ENCODE assay signal across 18 mouse cellular contexts in genomic region chr14:58914937-58915336, GRCm38 (mm10).
DNase-seq lines count a peak whose midpoint lies in the region; ATAC-seq and TF ChIP-seq lines count a peak whose summit lies in the region.
"Had no signal": no experiment of that assay in that cellular context is flagged by ENCODE, and none has a peak within 500 bp of the region (broad histone marks: within the 10 kb centered on the region; RNA-seq: fewer than 3 reads in every experiment).

No protein-coding gene starts in this region.

- WGBS in lung, embryonic 14.5 days, result 89% methylated on average over 3 of the region's 3 CpGs
- WGBS in lung, adult 2 months, result 90% methylated on average over 3 of the region's 3 CpGs

- no peaks in the 10 kb centered on the region for H3K4me1 ChIP-seq in lung, embryonic 14.5 days (ENCODE audit: insufficient read depth)
- H3K4me1 ChIP-seq in lung, adult 2 months (ENCODE audit: control insufficient read depth, insufficient read depth, low read length), result no peaks in the 10 kb centered on the region
- H3K4me1 ChIP-seq: embryonic facial prominence, embryonic 15.5 days; forebrain, embryonic 13.5 days; heart, embryonic 15.5 days; hindbrain, embryonic 10.5 days had no signal

- H3K4me2 ChIP-seq in lung, embryonic 14.5 days, result no peak overlapping the region
- H3K4me2 ChIP-seq: embryonic facial prominence, embryonic 15.5 days; forebrain, embryonic 13.5 days; heart, embryonic 15.5 days; limb, embryonic 13.5 days; midbrain, embryonic 11.5 days had no signal

- H3K9me3 ChIP-seq in lung, embryonic 14.5 days (ENCODE audit: low read depth, low read length), result no peaks in the 10 kb centered on the region
- H3K9me3 ChIP-seq: embryonic facial prominence, embryonic 15.5 days; forebrain, embryonic 13.5 days; heart, embryonic 15.5 days had no signal

- no peak overlapping the region for H3K27ac ChIP-seq in lung, embryonic 14.5 days (ENCODE audit: low read depth)
- H3K27ac ChIP-seq: embryonic facial prominence, embryonic 15.5 days; forebrain, embryonic 13.5 days; heart, embryonic 15.5 days; hindbrain, embryonic 10.5 days; limb, embryonic 13.5 days had no signal

- intact Hi-C loops in heart, postnatal 14 days (cut with DNase I), result no loop called here

- H3K9ac ChIP-seq in lung, embryonic 14.5 days, result no peak overlapping the region
- H3K9ac ChIP-seq: embryonic facial prominence, embryonic 15.5 days; forebrain, embryonic 13.5 days; heart, embryonic 15.5 days; limb, embryonic 13.5 days had no signal

- TF ChIP-seq POLR2A in lung, adult 2 months (IDR thresholded peaks at IDR 0.05; ENCODE audit: borderline replicate concordance, extremely low read depth, low read depth, low read length), result no peak

- ATAC-seq in lung, embryonic 14.5 days (ENCODE audit: insufficient read depth), result no peak
- ATAC-seq: forebrain, embryonic 13.5 days had no signal

- DNase-seq in heart, adult 11 months, result peak; percentile 61
- DNase-seq in heart, postnatal 14 days, result no peak
- no peak for DNase-seq in lung, embryonic 14.5 days
- DNase-seq in lung, adult 2 months, result no peak
- peak; percentile 21 for DNase-seq in ES-CJ7 (ENCODE audit: low read depth, low spot score)
- peak; percentile 54 for DNase-seq in thymus, postnatal 14 days
- no peak for DNase-seq in embryo, embryonic 11 days
- DNase-seq: adrenal gland, adult 8-10 months; cerebellum, adult 11 months; layer of hippocampus, adult 9-11 months; lung, postnatal 4 days; right cerebral cortex, postnatal 25 days had no signal

- TF ChIP-seq CTCF in lung, embryonic 14.5 days (IDR thresholded peaks at IDR 0.05; ENCODE audit: low read depth), result peak; percentile 36
- no peak for TF ChIP-seq CTCF in lung, adult 2 months (IDR thresholded peaks at IDR 0.05; ENCODE audit: insufficient read depth, low read length)

- no peaks in the 10 kb centered on the region for H3K27me3 ChIP-seq in lung, embryonic 14.5 days (ENCODE audit: insufficient read depth, low read length)
- H3K27me3 ChIP-seq: embryonic facial prominence, embryonic 15.5 days; forebrain, embryonic 13.5 days; heart, embryonic 15.5 days; limb, embryonic 13.5 days had no signal

- no peak overlapping the region for H3K4me3 ChIP-seq in lung, embryonic 14.5 days (ENCODE audit: low read depth, low read length)
- no peak overlapping the region for H3K4me3 ChIP-seq in lung, adult 2 months (replicated peaks; ENCODE audit: extremely low read depth, low read depth, low read length)
- H3K4me3 ChIP-seq: embryonic facial prominence, embryonic 15.5 days; forebrain, embryonic 13.5 days; heart, embryonic 15.5 days; hindbrain, embryonic 10.5 days; limb, embryonic 13.5 days had no signal

- no peaks in the 10 kb centered on the region for H3K36me3 ChIP-seq in lung, embryonic 14.5 days (ENCODE audit: insufficient read depth)
- H3K36me3 ChIP-seq: embryonic facial prominence, embryonic 15.5 days; heart, embryonic 15.5 days; hindbrain, embryonic 10.5 days; limb, embryonic 13.5 days had no signal

Comparison
In these comparisons a context has a peak if more than half of its experiments do, and no peak if none do; other contexts are left out.
1. DNase-seq: peak in heart, adult 11 months (single experiment), ES-CJ7 (single experiment) and thymus, postnatal 14 days (single experiment); none in heart, postnatal 14 days (0 of 2), lung, embryonic 14.5 days (single experiment), lung, adult 2 months (single experiment) and embryo, embryonic 11 days (single experiment).